Mouse (Mus musculus): Measurements from ENCODE around the gene Nrbf2. TPM values are rescaled to one million over a fixed set of nuclear protein-coding genes. Genes with fewer than 3 reads are reported as not detected.

The Nrbf2 gene
- polyA plus RNA-seq (2016; fragmentation: Nextera tagmentation; extraction: Ambion mirVana), result 38.8 and 42.4 TPM in 2 replicates

- H3K27me3 ChIP-seq (ENCODE audit: low read depth, poor library complexity, severe bottlenecking), result no peaks in the 10 kb centered on the region
- H3K4me1 ChIP-seq, result peaks cover 33% of the 10 kb centered on the region
- H3K4me3 ChIP-seq, result peak within 1 kb of the TSS; percentile 93
- peak; percentile 95 for DNase-seq (ENCODE audit: low spot score)
- peak within 1 kb of the TSS; percentile 89 for H3K27ac ChIP-seq
- H3K36me3 ChIP-seq, result no peaks in the 10 kb centered on the region
- 3% methylated on average over 44 of the region's 52 CpGs for WGBS
- no peaks in the 10 kb centered on the region for H3K9me3 ChIP-seq (replicated peaks)
These were observed at the start of gene Nrbf2 for GRCm38 (mm10) chr10:67285176-67285814. Gene Nrbf2 (minus strand): TSS chr10:67285305.

- H3K27me3 ChIP-seq (ENCODE audit: low read depth, poor library complexity, severe bottlenecking), result no peaks in the 10 kb centered on the region
- H3K9me3 ChIP-seq (replicated peaks), result no peaks in the 10 kb centered on the region
- no peak overlapping the region for H3K27ac ChIP-seq
- H3K4me3 ChIP-seq, result no peak overlapping the region
- WGBS, result 91% methylated on average over 2 of the region's 2 CpGs
- DNase-seq (ENCODE audit: low spot score), result no peak
- 0 out of 2 replicates have a peak, but pooled peaks cover 3% of the 10 kb centered on the region for H3K4me1 ChIP-seq
- no peaks in the 10 kb centered on the region for H3K36me3 ChIP-seq
These were observed 45.5 kb upstream of the Nrbf2 start for GRCm38 (mm10) chr10:67330580-67330979.

GRCm38 (mm10) chr10:67329661-67330060 lies 44.6 kb upstream of the Nrbf2 start:
- H3K27me3 ChIP-seq (ENCODE audit: low read depth, poor library complexity, severe bottlenecking), result no peaks in the 10 kb centered on the region
- H3K4me1 ChIP-seq, result 0 out of 2 replicates have a peak, but pooled peaks cover 3% of the 10 kb centered on the region
- H3K36me3 ChIP-seq, result no peaks in the 10 kb centered on the region
- H3K27ac ChIP-seq, result no peak overlapping the region
- no peak overlapping the region for H3K4me3 ChIP-seq
- WGBS, result 53% methylated on average over 11 of the region's 11 CpGs
- no peaks in the 10 kb centered on the region for H3K9me3 ChIP-seq (replicated peaks)
- DNase-seq (ENCODE audit: low spot score), result no peak

- Histone ChIP-seq H3K27ac (no peak overlapping the region), H3K9me3 (replicated peaks) (no peaks in the 10 kb centered on the region), H3K36me3 (no peaks in the 10 kb centered on the region), H3K4me3 (no peak overlapping the region), H3K27me3 (ENCODE audit: low read depth, poor library complexity, severe bottlenecking) (no peaks in the 10 kb centered on the region), H3K4me1 (0 out of 2 replicates have a peak, but pooled peaks cover 3% of the 10 kb centered on the region)
- DNase-seq (ENCODE audit: low spot score), result no peak
- WGBS, result 87% methylated on average over 5 of the region's 5 CpGs
These were observed 43.1 kb upstream of the Nrbf2 start for GRCm38 (mm10) chr10:67328208-67328607.

GRCm38 (mm10) chr10:67324036-67324435 lies 38.9 kb upstream of the Nrbf2 start:
- Histone ChIP-seq H3K4me1 (0 out of 2 replicates have a peak, but pooled peaks cover 3% of the 10 kb centered on the region), H3K36me3 (no peaks in the 10 kb centered on the region), H3K27me3 (ENCODE audit: low read depth, poor library complexity, severe bottlenecking) (peaks cover 40% of the 10 kb centered on the region), H3K4me3 (no peak overlapping the region), H3K9me3 (replicated peaks) (no peaks in the 10 kb centered on the region), H3K27ac (no peak overlapping the region)
- 94% methylated on average over 1 of the region's 1 CpGs for WGBS
- DNase-seq (ENCODE audit: low spot score), result no peak

GRCm38 (mm10) chr10:67321396-67321795 lies 36.3 kb upstream of the Nrbf2 start:
- peaks cover 51% of the 10 kb centered on the region for H3K27me3 ChIP-seq (ENCODE audit: low read depth, poor library complexity, severe bottlenecking)
- no peaks in the 10 kb centered on the region for H3K9me3 ChIP-seq (replicated peaks)
- H3K4me1 ChIP-seq, result peaks cover 14% of the 10 kb centered on the region
- no peak overlapping the region for H3K4me3 ChIP-seq
- 90% methylated on average over 2 of the region's 2 CpGs for WGBS
- no peak overlapping the region for H3K27ac ChIP-seq
- H3K36me3 ChIP-seq, result no peaks in the 10 kb centered on the region
- no peak for DNase-seq (ENCODE audit: low spot score)

GRCm38 (mm10) chr10:67320207-67320859 lies 35.2 kb upstream of the Nrbf2 start:
- no peak overlapping the region for H3K27ac ChIP-seq
- WGBS, result 13% methylated on average over 17 of the region's 17 CpGs
- H3K27me3 ChIP-seq (ENCODE audit: low read depth, poor library complexity, severe bottlenecking), result peaks cover 55% of the 10 kb centered on the region
- no peak overlapping the region for H3K4me3 ChIP-seq
- DNase-seq (ENCODE audit: low spot score), result no peak
- H3K9me3 ChIP-seq (replicated peaks), result no peaks in the 10 kb centered on the region
- H3K36me3 ChIP-seq, result no peaks in the 10 kb centered on the region
- H3K4me1 ChIP-seq, result peaks cover 14% of the 10 kb centered on the region

- no peak for DNase-seq (ENCODE audit: low spot score)
- Histone ChIP-seq H3K4me3 (no peak overlapping the region), H3K27me3 (ENCODE audit: low read depth, poor library complexity, severe bottlenecking) (peaks cover 55% of the 10 kb centered on the region), H3K9me3 (replicated peaks) (no peaks in the 10 kb centered on the region), H3K4me1 (peaks cover 14% of the 10 kb centered on the region), H3K36me3 (no peaks in the 10 kb centered on the region), H3K27ac (no peak overlapping the region)
- WGBS, result 67% methylated on average over 13 of the region's 13 CpGs
These were observed 34.1 kb upstream of the Nrbf2 start for GRCm38 (mm10) chr10:67319016-67319725.

GRCm38 (mm10) chr10:67317931-67318460 lies 32.9 kb upstream of the Nrbf2 start:
- Histone ChIP-seq H3K36me3 (no peaks in the 10 kb centered on the region), H3K27ac (peak overlapping the region; percentile 75), H3K4me3 (peak overlapping the region; percentile 48), H3K27me3 (ENCODE audit: low read depth, poor library complexity, severe bottlenecking) (peaks cover 55% of the 10 kb centered on the region), H3K9me3 (replicated peaks) (no peaks in the 10 kb centered on the region), H3K4me1 (peaks cover 14% of the 10 kb centered on the region)
- WGBS, result under 1% methylated on average over 20 of the region's 20 CpGs
- peak; percentile 64 for DNase-seq (ENCODE audit: low spot score)

- H3K27me3 ChIP-seq (ENCODE audit: low read depth, poor library complexity, severe bottlenecking), result peaks cover 24% of the 10 kb centered on the region
- no peaks in the 10 kb centered on the region for H3K9me3 ChIP-seq (replicated peaks)
- peak; percentile 84 for DNase-seq (ENCODE audit: low spot score)
- H3K4me1 ChIP-seq, result peaks cover 26% of the 10 kb centered on the region
- 18% methylated on average over 11 of the region's 12 CpGs for WGBS
- no peaks in the 10 kb centered on the region for H3K36me3 ChIP-seq
- H3K4me3 ChIP-seq, result no peak overlapping the region
- peak overlapping the region; percentile 37; the same call in 1 of the 2 replicates for H3K27ac ChIP-seq
These were observed 29.8 kb upstream of the Nrbf2 start for GRCm38 (mm10) chr10:67314811-67315435.

GRCm38 (mm10) chr10:67312456-67312855 lies 27.4 kb upstream of the Nrbf2 start:
- Histone ChIP-seq H3K27ac (no peak overlapping the region), H3K36me3 (no peaks in the 10 kb centered on the region), H3K9me3 (replicated peaks) (no peaks in the 10 kb centered on the region), H3K27me3 (ENCODE audit: low read depth, poor library complexity, severe bottlenecking) (peaks cover 4% of the 10 kb centered on the region; the same call in 1 of the 2 replicates), H3K4me1 (peaks cover 15% of the 10 kb centered on the region; the same call in 1 of the 2 replicates), H3K4me3 (no peak overlapping the region)
- 66% methylated on average over 6 of the region's 6 CpGs for WGBS
- no peak for DNase-seq (ENCODE audit: low spot score)

GRCm38 (mm10) chr10:67311277-67311959 lies 26.3 kb upstream of the Nrbf2 start:
- H3K27ac ChIP-seq, result 0 out of 2 replicates have a peak overlapping the region, but pooled peaks have one; percentile 53
- peak; percentile 64 for DNase-seq (ENCODE audit: low spot score)
- H3K36me3 ChIP-seq, result no peaks in the 10 kb centered on the region
- peaks cover 4% of the 10 kb centered on the region; the same call in 1 of the 2 replicates for H3K27me3 ChIP-seq (ENCODE audit: low read depth, poor library complexity, severe bottlenecking)
- WGBS, result 36% methylated on average over 9 of the region's 9 CpGs
- H3K4me1 ChIP-seq, result peaks cover 15% of the 10 kb centered on the region; the same call in 1 of the 2 replicates
- no peaks in the 10 kb centered on the region for H3K9me3 ChIP-seq (replicated peaks)
- no peak overlapping the region for H3K4me3 ChIP-seq

Data from limb, embryonic 10.5 days (tissue).